Mouse (Mus musculus) right cerebral cortex, postnatal 10 days (tissue): ENCODE measurements at regions not wholly inside any gene's neighbourhood (a gene's known extent, or its start where the extent isn't known, plus 50 kb on each side); places are given as distances from the start of the nearest gene placed in this dataset.

Source experiments
- DNase-seq, 2 experiments: peaks; one replicate each; pipeline ENCODE4 v3.0.0; 2021; ENCODE audit warnings: low spot score in 2 of 2

GRCm38 (mm10) chr8:53695323-53695722 is 56.5 kb upstream of the Neil3 start:
- peak in 1 of 2 experiments; percentile 36 for DNase-seq
